Mouse (Mus musculus): ENCODE data around the gene Gnb1l. TPM values are rescaled to one million over a fixed set of nuclear protein-coding genes. Genes with fewer than 3 reads are reported as not detected.

The Gnb1l gene
- polyA plus RNA-seq, 1 experiment, result 9.3 TPM

DNA sequence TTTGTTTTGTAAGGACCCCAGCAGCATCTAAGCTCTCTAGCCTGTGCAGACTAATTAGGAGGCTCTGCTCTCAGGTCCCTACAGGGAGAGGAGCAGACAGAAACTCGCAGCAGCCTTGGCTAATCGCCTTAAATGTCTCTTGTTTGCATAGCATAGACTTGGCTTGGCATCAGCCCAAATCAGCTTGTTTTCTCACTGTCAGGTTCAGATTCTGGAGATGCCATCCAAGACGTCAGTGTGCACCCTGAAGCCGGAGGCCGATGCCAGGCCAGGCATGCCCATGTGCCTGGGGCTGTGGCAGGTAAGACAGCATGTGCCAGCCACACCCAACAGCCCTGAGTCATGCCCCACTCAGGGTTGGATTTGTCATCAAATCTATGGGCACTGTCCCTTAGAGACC is 49.4 kb downstream of the Gnb1l start:
- DNase-seq (ENCODE audit: low read depth), result peak; percentile 58

DNA sequence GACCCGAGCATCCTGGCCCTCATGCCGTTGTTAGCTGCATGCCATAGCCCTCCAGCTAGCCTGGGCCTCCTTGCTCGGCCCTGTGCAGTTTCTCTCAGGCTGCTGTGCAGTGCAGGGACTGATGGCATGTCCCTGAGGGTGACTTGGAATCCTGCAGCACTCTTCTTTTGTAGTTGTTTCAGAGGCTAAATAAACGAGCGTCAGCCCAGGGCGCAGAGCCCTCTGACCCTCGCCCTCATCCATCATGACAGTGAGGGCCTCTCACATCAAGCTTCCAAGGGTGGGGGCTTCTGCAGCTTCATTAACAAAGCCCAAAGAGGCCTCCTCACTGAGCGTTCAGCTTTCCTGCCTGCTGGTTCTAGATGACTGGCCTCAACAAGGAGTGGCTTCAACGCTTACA is 53.1 kb downstream of the Gnb1l start:
- DNase-seq (ENCODE audit: low read depth), result no peak

DNA sequence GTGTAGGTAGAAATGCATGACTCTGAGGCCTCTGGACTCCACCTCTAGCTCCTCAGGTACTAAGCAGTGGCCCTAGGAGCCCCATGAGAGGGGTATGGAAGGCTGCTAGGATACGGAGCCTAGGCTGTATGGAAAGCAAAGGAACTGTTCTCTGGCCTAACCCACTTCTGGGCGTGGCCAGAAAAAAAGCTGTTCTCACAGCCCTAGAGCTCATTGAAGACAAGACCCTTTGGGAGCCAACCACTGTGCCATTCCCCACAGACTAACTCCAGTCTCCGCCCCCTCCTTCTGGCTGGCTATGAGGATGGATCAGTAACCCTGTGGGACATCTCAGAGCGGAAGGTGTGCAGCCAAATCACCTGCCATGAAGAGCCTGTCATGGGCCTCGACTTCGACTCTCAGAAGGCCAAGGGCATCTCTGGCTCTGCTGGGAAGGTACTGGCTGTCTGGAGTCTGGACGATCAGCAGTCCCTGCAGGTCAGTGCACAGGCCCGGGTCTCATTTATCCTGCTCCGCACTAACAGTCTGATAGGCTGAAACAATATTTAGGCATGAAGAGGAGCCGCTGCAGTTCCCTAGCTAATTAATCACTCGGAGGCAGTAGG is 53.7 kb downstream of the Gnb1l start:
- DNase-seq (ENCODE audit: low read depth), result no peak

DNA sequence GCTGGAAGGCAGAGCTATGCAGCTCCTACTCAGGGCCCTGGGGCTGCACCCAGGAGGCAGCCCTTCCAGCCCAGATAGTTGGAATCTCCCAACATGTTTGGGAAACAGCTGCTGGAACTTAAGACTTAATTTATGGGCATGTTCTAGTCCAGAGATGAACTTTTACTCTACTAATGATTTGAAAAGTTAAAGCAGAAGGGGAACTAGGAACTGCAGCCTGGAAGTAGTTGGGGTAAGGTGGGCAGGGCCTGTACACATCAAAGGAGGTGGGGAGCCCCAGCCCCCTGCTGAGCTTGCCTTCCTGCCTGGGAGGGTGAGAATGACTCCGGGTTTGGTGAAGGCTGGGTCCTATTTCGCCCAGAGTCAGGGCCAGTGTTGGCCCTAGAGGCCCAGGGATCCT is 56.2 kb downstream of the Gnb1l start:
- no peak for DNase-seq (ENCODE audit: low read depth)

DNA sequence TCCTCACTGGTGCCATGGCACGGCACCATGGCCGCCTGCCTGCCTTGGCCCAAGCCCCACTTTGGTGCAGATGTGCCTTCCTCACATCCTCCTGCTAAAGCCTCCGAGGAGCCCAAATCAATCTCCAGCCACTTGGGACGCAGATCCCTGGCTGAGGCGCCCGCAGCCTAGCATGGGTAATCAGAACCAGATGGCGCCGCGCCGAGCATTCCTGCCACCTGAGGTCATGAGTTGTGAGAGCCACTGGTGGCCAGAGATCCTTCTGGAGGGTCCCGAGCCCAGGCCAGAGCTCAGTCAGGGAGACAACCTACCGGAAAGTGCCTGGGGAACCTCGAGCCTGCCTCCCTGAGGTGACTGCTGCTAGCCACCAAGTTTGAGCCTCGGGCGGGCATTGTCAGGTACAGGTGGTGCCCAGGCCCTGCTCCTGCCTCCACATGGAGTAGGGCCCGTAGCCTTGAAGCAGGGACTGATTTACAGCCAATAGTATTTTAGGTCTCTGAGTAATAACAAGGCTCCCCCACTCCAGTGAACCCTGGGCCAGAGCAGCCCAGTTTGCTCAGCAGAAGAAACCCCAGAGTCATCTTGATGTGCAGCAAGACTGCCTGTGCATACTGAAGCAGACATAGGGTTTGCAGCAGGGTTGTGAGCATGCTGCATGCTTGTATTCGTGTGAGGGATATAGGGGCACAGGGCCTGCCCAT is 56.9 kb downstream of the Gnb1l start:
- no peak for DNase-seq (ENCODE audit: low read depth)

DNA sequence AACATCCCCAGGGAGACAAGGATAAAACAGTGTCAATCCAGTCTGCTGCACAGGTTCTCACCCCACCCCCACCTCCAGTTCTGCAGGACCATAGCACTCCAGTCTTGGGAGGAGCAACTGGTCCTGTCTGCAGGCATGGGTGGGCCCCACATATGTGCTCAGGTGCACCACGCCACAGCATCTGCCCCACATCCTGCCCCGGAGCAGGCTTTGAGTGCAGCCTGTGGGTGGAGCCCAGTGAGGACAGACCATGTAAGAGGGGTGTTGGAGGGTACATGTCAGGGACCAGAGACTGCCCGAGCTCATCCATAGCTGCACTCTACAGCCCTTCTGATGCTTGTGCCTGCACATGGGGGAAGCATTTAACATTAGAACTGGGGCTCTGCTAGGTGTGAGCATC is 57.9 kb downstream of the Gnb1l start:
- DNase-seq (ENCODE audit: low read depth), result no peak

DNA sequence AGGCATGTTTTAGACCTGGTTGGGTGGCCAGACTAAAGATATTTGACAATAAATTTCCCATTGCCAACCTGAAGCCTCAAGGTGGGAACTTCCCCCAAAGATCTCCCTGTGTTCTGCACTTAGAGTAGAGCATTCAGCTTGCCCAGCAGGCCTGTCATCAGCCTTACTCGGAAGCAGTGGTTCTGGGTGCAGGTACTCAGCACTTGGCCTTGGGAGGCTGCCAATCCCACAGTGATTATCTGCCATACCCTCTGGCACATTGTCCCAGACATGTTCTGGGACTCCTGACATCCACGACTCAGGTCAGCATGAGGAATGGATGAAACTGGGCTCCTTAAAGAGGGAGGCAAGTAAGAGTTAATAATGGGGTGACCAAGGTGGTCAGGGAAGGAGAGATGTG is 66.0 kb downstream of the Gnb1l start:
- no peak for DNase-seq (ENCODE audit: low read depth)

DNA sequence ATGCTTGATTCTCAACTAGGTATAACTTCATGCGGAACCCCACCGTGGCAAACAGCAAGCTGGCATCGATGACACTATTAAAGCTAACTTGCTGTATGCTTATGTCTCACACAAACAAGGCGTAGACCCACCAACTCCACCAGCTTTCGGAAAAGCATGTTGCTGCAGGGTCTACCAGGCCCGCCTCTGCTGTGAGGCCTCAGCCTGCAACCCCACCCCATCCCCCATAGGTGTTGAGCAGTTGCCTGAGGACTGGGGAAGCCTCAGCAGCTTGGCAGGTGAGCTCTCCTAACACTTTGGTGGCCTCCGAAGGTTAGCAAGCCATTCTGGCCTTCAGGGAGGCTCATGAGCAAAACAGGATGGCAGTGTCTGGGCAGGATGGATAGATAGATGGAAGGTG is 70.1 kb downstream of the Gnb1l start:
- DNase-seq (ENCODE audit: low read depth), result no peak

DNA sequence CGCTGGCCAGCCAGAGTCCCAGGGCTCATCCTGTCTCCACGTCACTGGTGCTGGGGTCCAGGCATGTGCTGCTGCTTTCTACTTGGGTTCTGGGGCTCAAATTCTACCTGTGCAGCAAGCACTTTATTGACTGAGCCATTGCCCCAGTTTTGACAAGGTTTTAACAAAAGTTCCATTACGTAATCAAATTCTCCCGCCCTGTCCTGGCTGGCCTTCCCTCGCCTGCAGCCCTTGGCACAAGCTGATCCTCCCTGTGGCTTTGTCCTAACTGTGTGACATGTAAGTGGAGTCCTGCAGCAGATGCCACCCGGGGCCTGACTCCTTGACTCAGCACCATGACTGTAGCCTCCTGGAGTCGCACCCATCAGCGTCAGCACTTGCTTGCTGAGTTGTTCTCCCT is 75.7 kb downstream of the Gnb1l start:
- DNase-seq (ENCODE audit: low read depth), result no peak

DNA sequence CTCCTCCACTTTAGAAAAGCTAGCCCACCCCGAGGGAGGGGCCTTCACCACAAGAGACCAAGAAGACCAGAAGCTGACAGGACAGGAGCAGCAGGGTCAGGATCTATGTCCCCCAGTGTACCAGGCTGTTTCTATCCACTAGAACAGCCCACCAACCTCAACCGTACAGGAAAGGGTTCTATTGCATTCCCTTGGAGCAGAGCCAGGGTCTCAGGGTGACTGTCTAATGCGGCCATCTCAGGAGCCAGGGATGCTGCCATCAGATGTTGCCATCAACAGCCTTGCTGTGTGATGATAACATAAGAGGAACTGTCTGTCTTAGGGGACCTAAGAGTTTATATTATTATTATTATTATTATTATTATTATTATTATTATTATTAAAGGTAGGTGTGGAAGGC is 78.6 kb downstream of the Gnb1l start:
- DNase-seq (ENCODE audit: low read depth), result no peak

DNA sequence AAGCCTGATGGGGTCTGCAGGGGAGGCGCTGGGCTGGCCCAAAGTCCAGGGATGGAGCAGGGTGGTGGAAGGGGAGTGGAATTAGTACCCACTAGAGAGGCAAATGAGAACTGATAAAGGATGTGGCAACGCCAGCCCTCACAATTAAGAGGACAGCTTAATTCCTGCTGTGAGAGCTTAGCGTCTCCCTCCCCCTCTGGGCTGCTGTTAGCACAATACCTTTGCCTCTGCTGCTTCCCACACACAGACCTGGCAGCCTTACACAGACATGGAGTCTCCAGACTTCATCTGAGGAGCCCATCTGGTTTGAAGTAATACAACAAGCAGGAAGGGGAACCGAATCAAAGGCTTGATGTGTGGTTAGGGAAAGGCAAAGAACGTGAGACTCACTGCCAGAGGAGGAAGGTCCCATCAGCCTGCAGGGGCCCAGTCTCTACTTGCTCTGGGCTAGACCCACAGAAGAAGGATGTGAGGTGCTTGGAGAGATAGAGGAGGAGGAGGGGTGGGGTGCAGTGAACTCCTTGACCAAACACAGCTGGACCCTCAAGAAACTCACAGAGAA is 79.2 kb downstream of the Gnb1l start:
- no peak for DNase-seq (ENCODE audit: low read depth)

DNA sequence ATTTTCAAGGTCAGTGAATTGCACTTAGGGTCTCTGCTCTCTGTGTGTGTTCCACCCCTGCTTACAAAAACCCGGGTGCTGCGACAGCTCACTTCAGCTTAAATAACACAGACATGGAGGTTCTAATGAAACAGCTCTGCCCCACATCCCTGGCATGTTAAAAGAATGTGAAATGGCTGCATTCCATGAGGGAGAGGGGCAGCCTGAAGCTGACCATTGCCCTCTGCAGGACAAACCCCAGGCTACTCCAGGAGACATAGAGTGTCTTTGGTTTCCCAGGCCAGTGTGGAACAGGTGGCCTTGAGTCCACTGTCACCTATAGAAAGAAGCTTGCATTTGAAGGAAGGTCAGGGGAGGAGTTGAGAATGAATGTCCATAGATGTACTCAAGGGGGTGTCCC is 81.9 kb downstream of the Gnb1l start:
- no peak for DNase-seq (ENCODE audit: low read depth)

DNA sequence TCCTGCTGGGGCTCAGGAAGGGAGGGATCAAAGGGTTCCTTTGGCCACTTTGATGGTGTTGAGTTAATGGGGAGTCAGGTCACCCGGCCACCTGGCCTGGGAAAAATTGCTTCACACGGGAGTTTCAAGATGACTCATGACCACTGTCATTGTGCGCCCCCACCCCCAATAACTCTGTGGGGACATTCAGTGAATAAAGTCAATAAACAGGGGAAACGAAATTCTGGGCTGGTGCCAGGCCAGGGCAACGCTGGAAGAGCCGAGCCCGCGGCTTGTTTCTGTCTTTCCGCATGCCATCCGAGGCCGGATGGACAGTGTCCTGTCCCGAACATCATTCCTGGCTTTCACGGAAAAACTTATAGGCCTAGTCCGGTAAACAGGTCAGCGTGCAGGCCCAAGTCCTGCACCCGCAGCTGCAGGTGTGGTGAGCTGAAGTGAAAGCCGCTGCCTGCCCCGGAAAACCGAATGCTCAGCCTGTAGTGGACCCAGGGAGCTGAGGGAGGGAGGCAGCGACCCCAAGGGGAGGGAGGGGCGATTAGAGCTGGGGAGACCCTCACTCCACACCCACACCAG is 82.6 kb downstream of the Gnb1l start:
- no peak for DNase-seq (ENCODE audit: low read depth)

DNA sequence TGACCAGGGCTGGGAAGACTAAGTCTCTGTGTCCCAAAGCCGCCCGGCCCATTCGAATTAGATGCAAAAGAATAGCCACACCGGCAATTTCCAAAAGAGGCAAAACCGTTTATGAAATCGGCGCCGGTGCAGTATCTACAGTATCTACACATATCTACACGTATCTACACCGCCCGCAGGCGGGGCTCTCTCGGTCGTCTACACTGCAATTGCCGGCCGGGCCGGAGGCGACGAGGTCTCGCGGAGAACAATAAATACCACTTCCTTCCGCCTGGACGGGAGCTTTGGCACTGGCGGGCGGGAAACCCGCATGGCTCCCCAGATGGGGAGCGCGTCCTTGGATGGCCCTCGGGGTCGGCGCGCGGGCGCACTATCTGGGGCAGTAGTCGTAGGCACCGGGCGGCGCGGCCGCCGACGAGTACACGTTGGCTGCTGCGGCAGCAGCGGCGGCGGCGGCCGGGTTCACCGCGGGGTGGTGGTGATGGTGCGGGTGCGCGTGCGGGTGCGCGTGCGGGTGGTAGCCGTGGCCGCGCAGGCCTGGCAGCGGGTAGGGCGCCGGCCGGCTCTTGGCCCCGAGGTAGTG is 83.2 kb downstream of the Gnb1l start:
- no peak for DNase-seq (ENCODE audit: low read depth)

DNA sequence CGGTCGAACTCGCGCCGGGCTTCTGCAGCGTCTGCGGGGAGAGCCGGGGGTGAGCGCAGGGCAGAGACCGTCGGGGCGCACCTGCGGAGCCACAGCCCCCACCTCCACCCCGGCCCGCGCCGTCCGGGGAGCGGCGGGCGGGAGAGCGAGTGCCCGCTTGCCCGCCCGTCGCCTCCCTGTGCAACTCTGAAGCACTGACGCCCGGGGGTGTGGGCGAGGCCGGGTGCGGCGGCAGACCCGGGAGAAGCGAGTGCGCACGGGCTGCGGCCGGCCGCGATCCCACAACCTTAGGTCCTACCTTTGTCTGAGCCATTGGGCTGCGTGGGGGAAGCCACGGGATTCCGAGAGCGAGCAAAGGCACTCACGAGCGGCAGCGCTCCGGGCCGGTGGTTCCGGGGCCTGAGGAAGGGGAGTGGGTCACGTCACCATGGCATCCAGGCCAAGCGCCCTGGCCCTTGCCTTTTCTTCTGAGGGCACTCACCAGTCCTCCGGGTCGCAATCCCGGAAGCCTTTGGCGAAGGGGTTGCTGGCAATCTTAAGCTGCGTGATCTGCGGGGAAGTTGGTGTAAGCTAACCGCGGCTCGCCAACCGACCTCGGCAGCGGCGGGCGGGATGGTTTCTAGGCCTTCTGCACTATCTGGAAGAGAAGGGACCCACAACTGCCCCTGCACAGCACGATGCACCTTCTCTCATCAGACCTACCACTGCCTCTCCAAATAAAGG is 84.1 kb downstream of the Gnb1l start:
- no peak for DNase-seq (ENCODE audit: low read depth)

DNA sequence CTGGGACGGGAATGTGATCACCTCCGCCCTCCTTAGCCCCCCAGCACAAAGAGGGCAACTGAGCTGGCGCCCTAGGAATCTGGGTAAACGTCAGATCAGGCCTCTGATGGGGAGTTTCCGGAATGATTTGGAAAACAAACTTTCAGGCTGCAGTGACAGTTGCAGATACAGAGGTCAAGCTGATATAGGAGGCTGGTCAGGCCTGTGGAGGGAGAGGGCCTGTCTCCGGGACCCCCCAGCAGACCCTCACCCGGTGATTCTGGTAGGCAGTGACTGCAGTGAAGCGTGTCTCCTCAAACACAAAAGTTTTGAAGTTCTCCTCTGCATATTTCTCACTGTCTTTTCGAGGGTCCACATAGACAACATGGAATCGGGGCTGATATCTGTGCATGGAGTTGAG is 84.7 kb downstream of the Gnb1l start:
- no peak for DNase-seq (ENCODE audit: low read depth)

DNA sequence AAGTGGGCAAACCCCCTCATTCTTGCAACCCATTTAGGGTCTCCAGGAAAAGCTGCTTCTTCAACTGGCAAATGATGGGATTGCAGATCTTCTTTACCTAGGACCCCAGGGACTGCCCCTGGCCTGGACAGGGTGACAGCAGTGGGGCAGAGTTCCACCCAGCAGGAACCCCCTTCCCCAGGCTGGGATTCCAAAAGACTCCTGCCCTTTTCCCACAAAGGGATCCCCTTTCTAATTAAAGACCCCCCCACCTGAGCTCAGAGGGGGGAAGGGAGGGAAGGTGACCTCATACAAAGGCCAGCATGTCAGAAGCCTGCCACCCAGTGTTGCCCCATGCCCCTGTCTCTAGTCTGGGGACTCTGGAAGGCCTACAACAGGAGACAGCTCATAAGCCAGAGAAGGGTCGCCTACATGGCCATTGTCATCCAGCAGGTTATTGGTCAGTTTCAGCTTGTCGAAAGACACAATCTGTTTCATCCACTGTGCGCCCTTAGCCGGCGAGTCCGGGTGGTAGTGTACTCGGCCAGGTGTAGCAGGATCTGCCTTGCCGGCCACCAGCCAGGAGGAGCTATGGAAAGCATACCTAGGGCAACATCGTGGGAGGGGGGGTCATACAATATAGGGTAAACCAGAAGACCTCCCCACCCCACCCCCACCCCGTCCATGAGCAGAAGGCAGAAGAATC is 85.3 kb downstream of the Gnb1l start:
- DNase-seq (ENCODE audit: low read depth), result no peak

DNA sequence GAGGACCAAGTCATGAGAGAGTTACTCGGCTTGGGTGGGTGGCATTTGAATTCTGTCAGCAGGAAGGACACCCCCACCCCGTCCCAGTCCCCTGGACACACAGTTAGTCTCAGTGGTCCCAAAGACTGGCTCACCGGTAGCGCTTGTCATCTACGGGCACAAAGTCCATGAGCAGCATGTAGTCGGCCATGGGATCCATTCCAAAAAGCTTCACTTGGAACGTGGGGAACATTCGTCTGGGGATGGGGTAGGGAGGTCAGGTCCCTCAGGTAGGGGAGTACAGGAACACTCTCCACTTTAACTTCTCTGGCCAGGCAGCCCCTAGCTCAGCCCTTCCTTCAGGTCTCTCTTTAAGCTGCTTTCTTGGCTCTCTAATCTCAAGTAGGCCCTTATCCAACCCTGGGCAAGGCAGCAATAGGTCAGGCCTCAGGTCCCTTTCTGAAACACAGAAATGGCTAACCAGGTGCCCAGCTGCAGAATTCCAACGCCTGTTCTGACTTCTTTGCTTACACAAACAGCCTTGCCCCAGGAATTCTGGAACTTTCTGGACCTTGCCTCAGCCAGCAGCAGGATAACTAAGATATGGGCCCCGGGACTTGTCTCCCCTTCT is 86.5 kb downstream of the Gnb1l start:
- no peak for DNase-seq (ENCODE audit: low read depth)

DNA sequence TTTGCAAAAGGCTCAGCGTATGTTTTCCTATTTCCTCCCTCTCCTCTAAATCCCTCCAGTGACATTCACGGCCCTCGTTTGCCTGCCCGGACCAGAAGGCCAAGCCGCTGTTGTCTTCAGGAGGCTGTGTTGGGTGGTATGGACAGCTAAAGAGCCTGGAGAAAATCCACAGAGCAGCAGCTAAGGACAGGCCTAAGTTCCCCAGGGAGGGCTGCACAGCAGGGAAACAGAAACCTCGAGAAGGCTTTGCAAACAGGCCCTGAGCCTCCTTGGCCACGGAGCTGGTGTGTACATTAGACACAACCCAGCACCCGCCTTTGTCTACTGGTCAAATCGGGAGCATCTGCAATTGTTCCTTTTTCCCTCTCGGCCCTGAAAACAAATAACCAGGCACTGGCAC is 87.2 kb downstream of the Gnb1l start:
- DNase-seq (ENCODE audit: low read depth), result no peak

DNA sequence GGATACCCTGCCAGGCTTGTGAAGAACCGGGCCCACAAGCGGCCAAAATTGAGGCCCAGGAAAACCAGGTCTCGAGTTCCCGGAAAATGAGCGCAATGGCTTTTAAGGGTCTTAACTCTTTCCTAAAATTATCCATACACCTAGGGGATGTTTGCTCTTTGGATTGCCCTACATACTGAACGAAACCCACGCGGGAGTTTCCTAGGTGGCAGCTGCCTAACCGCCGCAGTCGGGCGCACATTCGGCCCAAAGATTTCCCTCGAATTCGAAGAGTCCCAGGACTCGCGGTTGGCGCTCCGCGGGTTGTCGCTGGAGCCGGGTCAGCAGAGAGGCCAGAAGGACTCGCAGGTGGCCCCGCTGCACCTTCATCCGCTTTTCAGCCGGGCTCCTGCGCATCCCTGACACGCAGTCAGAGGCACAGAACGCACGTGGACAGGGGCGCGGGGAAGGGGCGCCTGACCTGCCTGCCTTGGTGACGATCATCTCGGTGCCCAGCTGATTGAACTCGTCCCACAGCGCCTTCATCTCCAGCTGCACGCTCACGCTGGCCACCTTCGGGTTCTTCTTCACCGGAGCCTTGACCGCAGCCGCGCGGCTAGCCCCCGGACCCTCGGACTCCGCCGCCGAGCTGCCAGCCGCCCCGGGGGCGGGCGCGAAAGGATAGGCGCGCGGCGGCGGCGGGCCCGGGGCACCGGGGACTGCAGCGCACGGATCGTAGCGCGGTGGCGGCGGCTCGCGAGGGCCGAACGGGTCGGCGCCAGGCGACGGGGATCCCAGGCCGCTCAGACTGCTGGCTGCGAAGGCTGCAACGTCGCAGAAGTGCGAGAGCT is 87.8 kb downstream of the Gnb1l start:
- DNase-seq (ENCODE audit: low read depth), result no peak
